Mouse (Mus musculus) left cerebral cortex, postnatal 10 days (tissue): Measurements from ENCODE around the gene Olfr1293-ps. TPM values are rescaled to one million over a fixed set of nuclear protein-coding genes. Genes with fewer than 3 reads are reported as not detected.

Experiments
- DNase-seq, 2 experiments: peaks; one replicate each; pipeline ENCODE4 v3.0.0; 2021 to 2022; ENCODE audit warnings: low spot score in 2 of 2, mixed read lengths in 1 of 2; ENCODE audit errors: extremely low spot score in 1 of 2
- intact Hi-C: fragments of 180-260 bp; cut with DNase I; formaldehyde crosslinking; loops from one replicate; pipeline ENCODE4 v1.15.1; 2025
- total RNA-seq, 2 experiments: library from RNA; stranded (reverse); gene quantifications; 2 replicates each; pipeline ENCODE4 v1.2.3; 2021

Gene Olfr1293-ps
- not detected for total RNA-seq

GRCm38 (mm10) chr2:111524903-111525302 is at the start of gene Olfr1293-ps:
Olfr1293-ps (plus strand) TSS chr2:111525203.
- no peak for DNase-seq
- intact Hi-C loops, result no loop called here

GRCm38 (mm10) chr2:111480519-111480918 is 44.5 kb upstream of the Olfr1293-ps start, which contains the start of gene Olfr1289:
Olfr1289 (plus strand) TSS chr2:111480819.
- DNase-seq, result no peak
- intact Hi-C loops, result no loop called here

GRCm38 (mm10) chr2:111493729-111494128 is 31.3 kb upstream of the Olfr1293-ps start, which contains the start of gene Olfr1290:
Olfr1290 (minus strand) TSS chr2:111493829.
- DNase-seq, result no peak
- intact Hi-C loops, result no loop called here

DNA sequence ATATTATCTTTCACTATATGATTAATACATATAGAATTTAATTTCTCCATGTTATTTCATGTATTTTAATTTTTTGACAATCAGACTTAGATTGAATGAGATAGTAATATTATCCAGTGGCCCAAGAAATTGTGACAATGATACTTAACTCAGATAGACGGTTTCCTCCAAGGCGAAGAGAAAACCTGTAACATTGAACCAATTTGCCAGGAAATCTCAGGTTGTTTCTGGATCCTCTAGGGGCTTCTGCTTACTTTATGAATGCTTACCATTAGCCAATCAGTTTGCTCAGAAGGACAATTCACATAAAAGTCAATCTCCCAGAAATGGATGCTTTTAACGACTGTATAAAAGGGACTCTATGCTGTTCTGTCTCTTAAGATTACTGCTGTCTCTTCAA is 28.1 kb upstream of the Olfr1293-ps start, which contains the start of gene Olfr1291-ps1:
Gene Olfr1291-ps1 (plus strand): TSS at position 301 of the 400 bp plus-strand sequence.
- intact Hi-C loops, result no loop called here
- DNase-seq, result no peak

DNA sequence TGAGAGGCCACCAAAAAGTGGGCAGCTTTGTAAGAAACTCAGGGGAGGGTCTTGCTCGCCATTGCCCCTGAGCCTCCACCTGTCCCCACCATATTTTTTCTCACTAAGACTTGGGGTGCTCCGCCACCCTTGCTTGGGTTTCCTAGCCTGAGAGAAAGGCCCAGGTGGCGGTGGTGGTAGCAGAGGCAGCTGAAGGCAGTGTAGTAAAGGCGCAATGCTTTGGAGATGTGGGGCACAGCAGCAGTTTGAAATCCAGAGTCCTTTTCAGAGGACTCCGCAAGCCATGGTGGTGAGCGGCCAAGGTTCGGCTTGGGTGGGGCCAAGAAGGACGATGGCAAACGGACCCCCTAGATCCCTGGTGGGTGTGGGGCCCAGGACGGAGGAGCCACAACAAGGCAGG is 7.6 kb upstream of the Olfr1293-ps start:
- intact Hi-C loops, result no loop called here
- no peak for DNase-seq

DNA sequence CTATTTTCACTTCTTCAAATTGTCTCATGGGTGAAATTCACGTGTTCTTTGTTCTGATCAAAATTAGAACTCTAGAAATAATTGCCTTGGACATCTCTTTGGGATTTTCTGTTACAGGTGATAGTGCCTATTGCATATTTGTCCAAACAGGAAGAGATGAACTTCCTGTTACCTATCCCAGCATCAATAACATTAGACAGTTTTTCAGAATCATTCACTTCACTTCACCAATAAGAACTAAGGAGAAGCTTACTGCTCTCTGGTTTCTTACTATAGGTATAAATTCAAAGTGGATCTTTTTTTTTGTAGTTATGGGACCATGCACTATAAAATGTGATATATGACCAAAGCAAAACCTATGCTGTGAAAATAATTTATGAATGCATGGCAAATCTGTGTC is 15.2 kb downstream of the Olfr1293-ps start, which contains the start of gene Olfr1294:
Gene Olfr1294 (minus strand): TSS at position 101 of the 400 bp plus-strand sequence.
- intact Hi-C loops, result no loop called here
- no peak for DNase-seq

GRCm38 (mm10) chr2:111569581-111569980 is 44.6 kb downstream of the Olfr1293-ps start, which contains the start of gene Olfr1295:
Olfr1295 (minus strand) TSS chr2:111569681.
- intact Hi-C loops, result no loop called here

More at GRCm38 (mm10) chr2:111569581-111569980, 44.6 kb downstream of the Olfr1293-ps start, which contains the start of gene Olfr1295:
- DNase-seq, result no peak

Other genes starting within 250 kb of the Olfr1293-ps start
- gene Olfr1278, start 235.1 kb upstream of the Olfr1293-ps start, total RNA-seq, result not detected
- not detected for gene Olfr1279, start 224.6 kb upstream of the Olfr1293-ps start, total RNA-seq
- not detected for gene Olfr1280, start 211.2 kb upstream of the Olfr1293-ps start, total RNA-seq
- not detected for gene Olfr1281, start 198.7 kb upstream of the Olfr1293-ps start, total RNA-seq
- not detected for gene Olfr1282, start 189.1 kb upstream of the Olfr1293-ps start, total RNA-seq
- gene Olfr1283, start 158.4 kb upstream of the Olfr1293-ps start, total RNA-seq, result not detected
- not detected for gene Olfr1284, start 149.7 kb upstream of the Olfr1293-ps start, total RNA-seq
- gene Olfr1286, start 102.1 kb upstream of the Olfr1293-ps start, total RNA-seq, result not detected
- gene Olfr1287, start 76.1 kb upstream of the Olfr1293-ps start, total RNA-seq, result not detected
- not detected for gene Olfr1288, start 51.1 kb upstream of the Olfr1293-ps start, total RNA-seq
- gene Olfr1289, start 44.4 kb upstream of the Olfr1293-ps start, total RNA-seq, result not detected
- gene Olfr1290, start 31.4 kb upstream of the Olfr1293-ps start, total RNA-seq, result not detected
- gene Olfr1291-ps1, start 28.0 kb upstream of the Olfr1293-ps start, total RNA-seq, result not detected
- gene Olfr1294, start 15.1 kb downstream of the Olfr1293-ps start, total RNA-seq, result not detected
- gene Olfr1295, start 44.5 kb downstream of the Olfr1293-ps start, total RNA-seq, result not detected
- not detected for gene Olfr1297, start 101.3 kb downstream of the Olfr1293-ps start, total RNA-seq
- gene Olfr1298, start 124.0 kb downstream of the Olfr1293-ps start, total RNA-seq, result not detected
- gene Olfr1299, start 136.2 kb downstream of the Olfr1293-ps start, total RNA-seq, result not detected
- not detected for gene Olfr1301, start 225.8 kb downstream of the Olfr1293-ps start, total RNA-seq